Mouse (Mus musculus): ENCODE results near the gene Hsd3b7.

Hsd3b7 gene

DNA sequence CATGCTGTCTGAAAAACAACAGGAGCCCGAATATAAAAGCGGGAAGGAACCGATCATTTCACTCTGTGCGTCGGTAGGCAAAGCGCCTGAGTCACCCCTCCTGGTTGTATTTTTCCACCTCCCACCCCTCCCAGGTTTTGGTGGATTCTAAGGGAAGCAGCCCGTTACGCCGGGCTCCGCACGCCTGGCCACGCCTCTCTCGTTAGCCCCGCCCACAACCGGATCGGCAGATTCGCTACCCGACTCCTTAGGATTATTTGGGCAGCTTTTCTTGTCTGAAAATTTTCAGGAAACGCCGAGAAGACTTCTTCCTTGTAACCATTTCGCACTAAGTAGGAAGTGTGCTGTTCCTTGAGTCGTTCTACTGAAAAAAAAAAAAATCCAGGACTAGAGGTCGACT is 24.0 kb upstream of the Hsd3b7 start, which contains the start of gene Setd1a:
Setd1a (plus strand) TSS at position 245 of the 400 bp plus-strand sequence.
- peak; percentile 86 to 88 for DNase-seq

DNA sequence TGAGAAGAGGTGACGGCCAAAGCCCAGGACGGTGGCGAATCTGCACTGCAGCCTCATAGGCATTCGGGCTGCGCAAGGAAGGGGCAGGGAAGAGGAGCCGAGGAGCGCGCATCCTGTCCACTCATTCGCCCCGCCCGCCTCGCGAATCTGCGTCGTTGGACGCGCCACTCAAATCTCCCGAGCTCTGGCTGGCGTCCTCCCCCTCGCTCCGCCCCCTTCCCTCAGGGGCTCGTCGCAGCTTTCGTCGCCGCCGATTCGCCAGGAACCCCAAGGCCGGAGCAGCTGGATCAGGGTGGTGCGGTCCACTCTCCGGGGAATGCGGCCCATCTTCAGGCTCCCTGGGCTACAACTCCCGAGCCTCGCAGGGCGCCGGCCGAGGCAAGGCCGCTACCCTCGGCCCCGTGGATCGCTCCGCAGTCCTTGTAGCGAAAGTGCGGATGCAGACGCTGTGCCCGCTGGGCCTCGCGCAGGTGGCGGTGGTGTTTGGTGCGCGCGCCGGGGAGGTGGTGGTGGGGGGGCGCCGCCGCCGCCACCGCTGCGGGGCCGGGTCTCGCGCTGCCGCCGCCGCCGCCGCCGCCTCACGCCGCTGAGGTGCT is 23.4 kb upstream of the Hsd3b7 start:
- peak; percentile 96 to 97 for DNase-seq

DNA sequence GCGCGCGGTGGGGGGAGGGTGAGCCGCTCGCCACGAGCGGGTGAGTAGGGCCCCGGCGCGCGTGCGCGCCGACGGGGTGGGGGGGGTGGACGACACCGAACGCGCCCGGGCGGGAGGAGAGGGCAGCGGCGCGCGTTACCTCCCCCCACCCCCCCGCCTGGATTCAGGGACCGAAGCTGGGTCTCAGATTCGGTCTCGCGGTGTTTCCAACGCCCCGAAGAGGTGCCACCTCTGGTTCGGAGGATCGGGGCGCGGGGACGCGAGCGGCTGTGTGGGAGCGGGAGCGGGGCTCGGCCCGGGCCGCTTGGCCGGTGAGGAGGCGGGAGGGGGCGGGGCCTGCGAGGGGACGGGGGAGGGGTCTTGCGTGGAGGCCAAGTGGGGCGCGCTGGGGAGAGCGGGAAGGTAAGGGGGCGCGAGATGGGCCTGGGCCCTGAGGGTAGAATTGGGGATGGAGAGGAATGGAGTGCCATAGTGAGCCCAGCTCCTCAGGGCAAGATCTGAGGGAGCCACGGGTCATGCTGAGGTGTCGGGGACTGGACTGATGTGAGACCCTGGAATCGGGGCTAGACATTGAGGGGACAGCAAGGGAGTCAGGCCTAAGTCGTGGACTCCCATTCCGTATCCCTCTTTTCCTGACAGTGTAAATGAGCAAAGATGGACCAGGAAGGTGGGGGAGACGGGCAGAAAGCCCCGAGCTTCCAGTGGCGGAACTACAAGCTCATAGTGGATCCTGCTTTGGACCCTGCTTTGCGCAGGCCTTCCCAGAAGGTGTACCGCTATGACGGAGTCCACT is 22.7 kb upstream of the Hsd3b7 start:
- peak in 1 of 2 experiments; percentile 47 for DNase-seq

DNA sequence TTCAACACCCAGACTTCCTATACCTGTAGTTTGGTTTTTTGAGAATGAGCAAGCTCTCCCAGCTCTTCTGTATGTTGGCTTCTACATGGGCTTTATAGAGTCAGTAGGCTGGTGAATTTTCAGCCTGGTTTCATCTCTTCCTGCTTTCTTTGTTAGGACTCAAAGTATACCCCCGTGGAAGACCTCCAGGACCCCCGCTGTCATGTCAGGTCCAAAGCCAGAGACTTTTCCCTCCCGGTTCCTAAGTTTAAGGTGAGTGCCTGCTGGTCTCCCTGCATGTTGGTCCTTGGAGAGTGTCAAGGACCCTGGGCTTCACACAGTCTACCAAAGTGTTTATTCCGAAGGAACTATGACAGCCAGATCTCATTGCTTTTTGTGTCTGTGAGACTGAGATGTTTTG is 22.1 kb upstream of the Hsd3b7 start:
- no peak for DNase-seq

DNA sequence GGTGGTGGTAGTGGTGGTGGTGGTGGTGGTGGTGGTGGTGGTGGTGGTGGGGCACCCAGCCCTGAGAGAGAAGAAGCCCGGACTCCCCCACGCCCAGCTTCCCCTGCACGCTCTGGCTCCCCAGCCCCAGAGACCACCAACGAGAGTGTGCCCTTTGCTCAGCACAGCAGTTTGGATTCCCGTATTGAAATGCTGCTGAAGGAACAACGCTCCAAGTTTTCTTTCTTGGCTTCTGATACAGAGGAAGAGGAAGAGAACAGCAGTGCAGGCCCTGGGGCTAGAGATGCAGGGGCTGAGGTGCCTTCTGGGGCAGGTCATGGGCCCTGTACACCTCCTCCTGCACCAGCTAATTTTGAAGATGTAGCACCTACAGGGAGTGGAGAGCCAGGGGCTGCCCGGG is 15.1 kb upstream of the Hsd3b7 start, which contains the start of gene Gm49388:
Gm49388 (plus strand) TSS at position 301 of the 400 bp plus-strand sequence.
- no peak for DNase-seq

DNA sequence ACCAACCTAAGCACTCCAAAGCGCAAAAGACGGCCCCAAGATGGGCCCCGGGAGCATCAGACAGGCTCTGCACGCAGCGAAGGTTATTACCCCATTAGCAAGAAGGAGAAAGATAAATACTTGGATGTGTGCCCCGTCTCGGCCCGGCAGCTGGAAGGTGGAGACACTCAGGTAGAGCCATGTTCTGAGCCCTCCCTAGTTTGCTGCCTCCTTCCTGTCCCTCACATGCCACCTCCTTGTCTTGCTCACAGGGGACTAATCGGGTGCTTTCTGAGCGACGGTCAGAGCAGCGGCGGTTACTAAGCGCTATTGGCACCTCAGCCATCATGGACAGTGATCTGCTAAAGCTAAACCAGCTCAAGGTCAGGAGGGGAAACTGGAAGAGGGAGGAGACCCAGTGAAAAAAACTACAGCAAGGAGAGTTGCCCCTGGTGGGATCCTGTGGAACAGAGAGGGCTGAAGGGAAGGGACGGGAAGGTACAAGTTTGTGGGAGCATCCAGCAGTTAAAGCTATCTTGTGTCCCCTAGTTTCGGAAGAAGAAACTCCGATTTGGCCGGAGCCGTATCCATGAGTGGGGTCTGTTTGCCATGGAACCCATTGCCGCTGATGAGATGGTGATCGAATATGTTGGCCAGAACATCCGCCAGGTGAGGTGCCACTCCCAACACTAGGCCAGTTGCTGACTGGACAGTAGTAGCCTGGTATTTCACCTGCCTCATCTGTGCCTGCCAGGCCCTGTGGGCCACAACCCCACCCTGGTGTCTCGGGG is 3.1 kb upstream of the Hsd3b7 start:
- DNase-seq = no peak

DNA sequence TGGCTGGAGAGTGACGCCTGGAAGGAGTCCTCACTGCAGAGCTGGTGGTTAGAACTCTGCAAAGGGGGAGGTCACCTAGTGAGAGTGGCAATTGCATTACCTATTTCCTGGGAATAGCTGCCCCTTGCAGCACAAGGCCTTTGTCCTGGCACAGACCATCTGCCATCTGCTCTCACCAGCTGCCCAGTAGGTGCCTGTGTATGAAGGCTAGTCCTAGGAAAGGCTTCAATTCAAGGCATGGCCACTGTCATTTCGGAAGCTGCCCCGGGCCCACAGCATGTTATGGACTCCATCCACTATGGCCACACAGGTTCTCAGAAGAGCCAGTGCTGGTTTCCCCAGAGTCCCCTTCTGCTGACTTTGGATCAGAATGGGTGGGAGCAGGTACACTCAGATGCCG is 1.8 kb upstream of the Hsd3b7 start:
- DNase-seq = no peak

DNA sequence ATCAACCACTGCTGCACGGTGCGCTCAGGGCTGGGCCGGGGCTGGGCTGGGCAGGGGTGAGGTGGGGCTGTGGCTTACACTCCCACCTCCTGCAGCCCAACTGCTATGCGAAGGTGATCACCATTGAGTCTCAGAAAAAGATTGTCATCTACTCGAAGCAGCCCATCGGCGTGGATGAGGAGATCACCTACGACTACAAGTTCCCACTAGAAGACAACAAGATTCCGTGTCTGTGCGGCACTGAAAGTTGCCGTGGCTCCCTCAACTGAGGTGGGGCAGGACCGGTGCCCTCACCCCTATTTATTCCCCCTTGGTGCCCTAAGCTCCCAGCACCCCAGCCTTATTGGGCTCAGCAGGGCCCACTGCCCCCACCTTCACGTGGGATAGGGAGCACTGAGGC is 1.2 kb upstream of the Hsd3b7 start:
- DNase-seq = no peak

DNA sequence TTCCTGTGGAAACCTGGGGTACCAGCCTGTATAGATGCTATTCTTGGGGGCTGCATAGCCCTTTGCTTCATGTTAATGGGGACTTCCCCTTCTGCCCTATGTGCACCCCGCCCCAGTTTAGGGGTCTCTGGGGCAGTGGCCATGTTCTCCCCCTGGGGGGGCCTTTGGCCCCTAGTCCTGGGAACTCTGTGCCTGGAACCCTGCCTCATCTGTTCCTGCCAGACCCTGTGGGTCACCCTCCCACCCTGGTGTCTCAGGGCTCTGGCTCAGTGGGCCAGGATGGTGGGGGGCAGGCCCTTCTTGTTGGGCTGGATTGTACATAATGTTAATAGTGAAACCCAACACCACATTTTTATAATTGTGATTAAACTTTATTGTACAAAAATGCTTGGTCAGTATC is 666 bp upstream of the Hsd3b7 start:
- no peak for DNase-seq

DNA sequence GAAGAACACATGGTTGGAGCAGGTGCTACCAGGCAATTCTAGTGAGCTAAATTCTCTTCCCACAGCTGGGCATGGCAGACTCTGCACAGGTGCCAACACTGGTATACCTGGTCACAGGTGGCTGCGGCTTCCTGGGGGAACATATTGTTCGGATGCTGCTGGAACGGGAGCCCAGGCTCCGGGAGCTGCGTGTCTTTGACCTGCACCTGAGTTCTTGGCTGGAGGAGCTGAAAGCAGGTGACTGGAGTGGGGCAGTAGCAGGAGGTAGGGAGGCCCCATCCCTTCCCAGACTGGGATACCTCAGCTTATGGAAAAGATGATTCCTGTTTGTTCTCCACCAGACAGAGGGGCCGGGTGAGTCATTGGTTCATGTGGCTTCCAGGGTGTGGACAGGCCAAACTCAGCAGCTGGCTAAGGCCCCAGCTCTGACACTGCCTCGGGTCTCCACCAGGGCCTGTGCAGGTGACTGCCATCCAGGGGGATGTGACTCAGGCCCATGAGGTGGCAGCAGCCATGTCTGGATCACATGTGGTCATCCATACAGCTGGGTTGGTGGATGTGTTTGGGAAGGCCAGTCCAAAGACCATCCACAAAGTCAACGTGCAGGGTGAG is 712 bp downstream of the Hsd3b7 start:
- no peak for DNase-seq

DNA sequence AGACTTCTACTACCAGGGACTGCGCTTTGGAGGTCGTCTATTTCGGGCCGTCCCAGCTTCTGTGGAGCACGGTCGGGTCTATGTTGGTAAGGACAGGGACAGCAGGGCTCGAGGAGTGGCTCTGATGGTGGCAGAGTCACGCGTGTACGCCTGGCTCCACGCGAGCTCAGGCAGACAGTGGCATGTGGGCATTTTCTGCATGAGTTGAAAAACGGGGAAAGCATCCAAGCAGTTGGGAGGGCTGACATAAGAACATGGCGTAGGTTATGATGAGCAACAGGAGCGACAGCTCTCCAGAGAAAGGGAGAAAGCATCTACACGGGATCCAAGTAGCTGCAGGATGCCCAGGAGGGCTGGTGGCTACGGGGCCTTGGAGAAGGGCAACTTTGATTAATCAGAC is 1.9 kb downstream of the Hsd3b7 start:
- no peak for DNase-seq

DNA sequence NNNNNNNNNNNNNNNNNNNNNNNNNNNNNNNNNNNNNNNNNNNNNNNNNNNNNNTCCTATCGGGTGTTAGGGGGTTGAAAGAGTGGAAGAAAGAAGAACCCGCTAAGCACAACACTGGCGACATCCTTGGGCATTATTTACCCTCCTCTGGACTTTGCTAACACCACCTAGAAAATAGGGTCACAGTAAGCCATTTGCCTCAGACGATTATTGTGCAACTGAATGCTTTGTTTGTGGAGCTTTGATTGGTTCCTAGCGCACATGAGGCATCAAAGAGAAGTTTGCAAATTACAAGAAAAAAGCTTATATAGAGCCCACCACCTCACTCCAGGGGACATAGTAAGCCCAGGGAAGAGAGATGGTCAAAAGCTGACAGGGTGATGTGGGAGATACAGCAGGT is 8.4 kb downstream of the Hsd3b7 start:
- no peak for DNase-seq

DNA sequence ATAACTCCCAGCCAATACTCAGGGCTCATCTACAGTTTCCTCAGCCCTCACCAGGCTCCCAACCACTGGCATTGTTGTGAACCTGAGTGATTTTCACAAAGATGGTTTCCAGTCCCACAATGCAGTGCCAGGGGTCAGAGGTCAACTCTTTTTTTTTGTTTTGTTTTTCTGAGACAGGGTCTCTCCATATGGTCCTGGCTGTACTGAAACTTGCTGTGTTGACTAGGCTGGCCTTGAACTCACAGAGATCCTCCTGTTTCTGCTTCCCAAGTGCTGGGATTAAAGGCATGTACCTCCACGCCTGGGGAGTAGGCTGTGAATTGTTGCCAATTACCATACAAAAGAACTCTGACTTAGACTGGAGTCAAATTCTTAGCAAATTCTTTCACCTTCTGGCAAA is 9.4 kb downstream of the Hsd3b7 start:
- no peak for DNase-seq

DNA sequence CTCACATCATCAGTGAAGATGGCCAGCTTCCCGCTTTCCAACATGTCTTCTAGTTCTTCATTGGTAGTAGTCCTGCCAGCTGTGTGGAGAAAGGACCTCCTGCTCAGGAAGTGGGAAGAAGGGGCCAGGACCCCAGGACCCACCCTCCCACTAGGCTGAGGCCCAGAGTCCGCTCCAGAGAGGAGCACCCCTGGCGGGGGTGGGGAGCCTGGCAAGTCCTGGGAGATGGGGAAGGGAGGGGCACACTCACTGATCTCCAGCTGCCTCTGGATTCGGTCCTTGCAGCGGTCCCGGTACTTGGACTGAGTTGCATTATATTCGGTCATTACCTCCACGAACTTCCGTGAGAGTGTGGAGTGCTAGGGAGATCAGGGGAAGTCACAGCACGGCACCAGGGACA is 10.2 kb downstream of the Hsd3b7 start:
- DNase-seq = no peak

DNA sequence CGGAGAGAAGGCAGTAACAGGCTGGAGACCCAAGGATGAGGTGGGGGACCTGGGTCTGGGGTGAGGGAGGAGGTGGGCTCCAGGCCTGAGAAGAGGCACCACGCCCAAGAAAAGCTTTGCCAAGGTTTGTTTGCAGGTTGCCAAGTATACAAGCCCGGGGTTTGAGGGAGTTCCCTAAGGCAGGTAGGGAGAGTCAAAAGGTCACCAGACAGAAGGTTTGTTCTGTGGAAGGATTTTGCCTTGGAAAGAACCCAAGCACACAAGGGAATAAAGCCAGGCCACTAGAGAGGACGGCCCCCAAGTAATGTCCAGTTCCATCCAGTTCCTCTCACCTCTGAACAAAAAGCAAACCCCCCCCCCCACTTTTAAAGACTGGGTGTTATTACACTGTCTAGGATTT is 10.8 kb downstream of the Hsd3b7 start:
- DNase-seq = no peak

DNA sequence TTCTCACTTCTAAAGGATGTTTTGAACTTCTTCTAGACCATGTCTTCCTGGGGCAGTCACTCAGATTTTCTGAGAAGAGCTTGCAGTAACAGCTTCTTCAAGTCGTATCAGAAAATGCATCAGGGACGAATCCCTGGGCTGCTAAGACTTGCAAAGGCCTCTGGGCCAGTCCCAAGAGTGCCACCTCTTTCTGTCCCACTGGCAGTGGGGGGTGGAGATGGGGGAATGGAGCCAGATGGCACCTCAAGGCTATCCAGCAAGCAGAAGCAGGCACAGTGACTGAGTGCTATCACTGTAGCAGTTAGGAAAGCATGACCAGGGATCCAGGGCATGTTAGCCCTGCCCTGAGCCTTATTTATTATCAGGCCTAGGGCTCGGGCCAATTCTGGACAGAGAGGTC is 11.9 kb downstream of the Hsd3b7 start:
- DNase-seq = no peak

DNA sequence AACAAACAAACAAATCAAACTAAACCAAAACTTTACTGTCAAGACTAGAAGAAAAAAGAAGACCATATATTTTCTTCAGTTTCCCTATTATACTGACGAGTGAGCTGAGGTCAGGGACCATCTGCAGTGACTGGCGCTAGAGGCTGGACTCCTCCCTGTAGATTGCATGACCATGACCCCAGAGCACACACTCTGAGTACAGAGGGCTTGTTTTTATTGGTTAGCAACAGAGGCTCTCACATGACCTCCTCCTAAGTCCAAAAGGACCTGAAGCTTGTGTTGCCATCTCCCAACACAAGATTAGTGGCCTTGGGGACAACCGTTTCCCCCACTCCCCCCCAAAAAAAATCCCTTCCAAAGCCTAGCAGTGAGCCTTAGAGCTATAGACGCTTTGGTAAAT is 13.4 kb downstream of the Hsd3b7 start:
- DNase-seq = no peak

DNA sequence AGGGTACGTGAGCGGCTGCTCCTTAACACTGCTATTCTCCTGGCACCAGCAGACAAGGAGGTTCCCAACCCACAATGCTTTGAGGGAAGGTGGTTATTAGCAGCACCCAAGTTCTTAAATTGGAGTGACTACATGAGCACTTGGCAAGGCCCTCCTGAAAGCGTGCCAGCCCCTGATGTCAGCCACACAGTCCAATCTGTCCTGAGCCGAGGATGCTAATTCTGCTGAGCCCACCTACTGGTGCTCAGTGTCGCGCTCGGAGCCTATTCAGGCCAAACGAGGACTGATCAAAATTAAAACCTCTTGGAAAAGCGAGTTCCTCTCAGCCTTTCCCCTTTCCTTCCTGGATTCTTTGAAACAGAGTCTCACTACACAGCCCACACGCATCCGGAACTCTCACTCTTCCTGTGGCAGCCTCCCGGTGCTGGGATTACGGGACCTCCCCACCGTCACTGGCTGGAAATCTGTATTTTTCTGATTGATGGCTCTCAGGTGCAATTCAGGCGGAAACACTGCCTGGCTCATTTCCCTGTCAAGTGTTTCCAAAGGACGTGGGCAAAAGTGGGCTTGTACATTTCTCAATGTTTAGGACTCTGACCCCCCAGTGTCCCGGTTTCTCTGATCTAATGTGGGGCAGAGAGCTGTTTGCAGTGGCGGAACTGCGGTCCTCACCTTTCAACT is 14.0 kb downstream of the Hsd3b7 start:
- no peak for DNase-seq

DNA sequence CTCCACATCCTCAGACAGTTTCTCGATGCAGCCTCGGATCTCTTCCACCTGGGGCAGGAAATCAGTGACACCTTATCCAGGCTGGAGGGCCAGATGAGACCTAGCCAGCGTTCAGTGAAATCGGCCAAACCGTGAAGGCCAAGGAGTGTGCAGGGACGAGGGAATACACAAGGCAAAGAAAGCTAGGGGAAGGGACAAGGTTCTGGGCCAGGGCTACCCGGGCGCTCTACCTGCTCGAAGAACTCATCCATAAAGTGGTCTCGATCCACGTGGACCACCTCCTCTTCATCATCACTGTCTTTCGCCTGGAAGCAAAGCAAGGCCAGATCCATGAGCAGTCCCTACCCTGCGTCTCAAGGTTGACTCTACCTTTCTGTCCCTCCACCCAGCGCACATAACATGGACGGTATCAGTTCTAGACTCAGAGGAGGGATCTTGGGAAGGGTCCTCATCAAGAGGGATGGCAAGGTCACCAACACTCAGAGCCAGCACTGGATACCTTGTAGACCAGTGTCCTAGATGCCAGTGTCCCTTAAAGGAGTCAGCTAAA is 14.8 kb downstream of the Hsd3b7 start:
- no peak for DNase-seq

DNA sequence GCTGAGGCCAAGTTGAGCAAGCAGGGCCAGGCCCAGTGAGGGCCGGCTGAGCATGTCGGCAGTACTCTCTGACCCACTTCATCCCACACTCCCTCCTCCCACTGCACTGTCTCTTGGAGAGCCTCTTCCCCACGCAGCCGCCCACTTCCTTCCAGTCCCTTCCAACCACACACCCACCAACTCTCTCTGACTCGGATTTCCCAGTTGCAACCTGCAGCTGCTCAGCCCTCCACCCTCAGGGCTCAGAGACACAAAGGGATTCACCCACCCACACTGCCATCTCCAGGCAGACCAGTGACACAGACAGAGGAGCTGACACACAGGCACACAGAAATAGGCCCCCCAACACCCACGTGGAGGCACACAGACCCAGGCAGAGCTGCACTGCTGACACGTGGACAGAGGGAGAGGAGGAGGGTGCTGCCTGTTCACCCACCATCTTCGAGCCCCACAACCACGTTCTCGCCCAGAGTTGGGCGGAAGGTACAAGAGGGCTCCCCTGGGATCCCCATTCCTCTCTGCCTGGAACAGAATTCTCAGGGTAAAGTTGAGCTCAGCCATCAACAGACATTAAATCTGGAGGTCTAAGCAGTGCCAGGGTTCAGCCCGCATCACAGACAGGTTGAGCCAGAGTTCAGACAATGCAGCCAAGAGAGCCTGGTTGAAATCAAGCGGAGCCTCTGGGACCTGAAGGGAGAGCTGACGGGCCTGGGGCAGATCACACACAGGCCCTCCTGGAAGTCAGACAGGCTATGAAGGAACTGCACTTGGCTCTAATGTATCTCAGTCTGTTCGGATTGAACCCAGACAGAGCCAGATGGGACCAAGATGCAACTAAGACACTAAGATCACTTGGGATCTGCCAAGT is 15.8 kb downstream of the Hsd3b7 start:
- DNase-seq = peak; percentile 10 to 12

DNA sequence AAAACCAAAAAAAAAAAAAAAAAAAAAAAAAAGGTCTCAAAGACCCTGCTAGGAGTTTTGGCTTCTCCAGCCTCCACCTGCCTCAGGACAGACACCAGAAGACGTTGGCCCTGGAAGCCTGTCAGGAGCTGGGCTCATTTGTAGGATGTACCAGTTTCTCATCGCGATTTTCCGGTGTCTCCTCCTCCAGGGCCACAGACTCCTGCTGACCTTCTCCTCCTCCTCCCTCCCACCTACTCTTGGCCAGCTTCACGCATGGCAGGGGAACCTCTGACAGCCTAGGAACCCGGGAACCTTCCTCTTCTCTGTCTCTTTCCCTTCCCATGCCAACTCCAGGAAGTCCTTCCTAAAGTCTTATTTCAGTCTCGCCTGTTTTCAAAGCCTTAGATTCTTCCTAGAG is 16.6 kb downstream of the Hsd3b7 start:
- no peak for DNase-seq

DNA sequence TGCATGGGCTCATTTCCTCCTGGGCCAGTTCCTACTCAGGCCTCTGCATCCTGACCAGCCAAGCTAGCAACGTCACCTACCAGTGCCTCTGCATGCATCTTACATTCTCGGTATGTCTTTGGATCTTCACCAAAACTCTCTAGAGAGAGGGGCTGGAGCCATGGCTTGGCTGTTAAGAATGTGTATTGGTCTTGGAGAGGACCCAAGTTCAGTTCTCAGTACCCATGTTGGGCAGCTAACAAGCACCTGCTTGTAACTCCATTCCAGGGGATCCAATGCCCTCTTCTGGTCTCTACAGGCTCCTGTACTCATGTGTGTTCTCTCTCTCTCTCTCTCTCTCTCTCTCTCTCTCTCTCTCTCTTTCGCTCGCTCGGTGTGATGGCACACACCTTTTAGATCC is 17.4 kb downstream of the Hsd3b7 start:
- no peak for DNase-seq

Data from B cell, adult 2 months (primary cell).